24 mouse cellular contexts compared by ENCODE assay signal in genomic region chr1:127586156-127586555, GRCm38 (mm10).
DNase-seq lines count a peak whose midpoint lies in the region; ATAC-seq and TF ChIP-seq lines count a peak whose summit lies in the region.
"Had no signal": no experiment of that assay in that cellular context is flagged by ENCODE, and none has a peak within 500 bp of the region (broad histone marks: within the 10 kb centered on the region; RNA-seq: fewer than 3 reads in every experiment).

No protein-coding gene starts in this region.

- no peak for TF ChIP-seq POLR2A in lung, adult 2 months (IDR thresholded peaks at IDR 0.05; ENCODE audit: borderline replicate concordance, extremely low read depth, low read depth, low read length)

- 56% methylated on average over 1 of the region's 1 CpGs for WGBS in lung, postnatal 0 days
- 58% methylated on average over 1 of the region's 1 CpGs for WGBS in lung, adult 2 months

- H3K27me3 ChIP-seq in lung, postnatal 0 days (replicated peaks; ENCODE audit: insufficient read depth, low read length) = no peaks in the 10 kb centered on the region
- H3K27me3 ChIP-seq: CH12.LX; embryonic facial prominence, embryonic 12.5 days; forebrain, embryonic 13.5 days; forebrain, embryonic 15.5 days had no signal

- peak; percentile 74; the same call in 1 of the 2 replicates for TF ChIP-seq EP300 in lung, postnatal 0 days (IDR thresholded peaks at IDR 0.05)

- H3K36me3 ChIP-seq in lung, postnatal 0 days (ENCODE audit: insufficient read depth, low read length) = no peaks in the 10 kb centered on the region
- H3K36me3 ChIP-seq: embryonic facial prominence, embryonic 10.5 days; embryonic facial prominence, embryonic 12.5 days; forebrain, embryonic 15.5 days; G1E had no signal

- H3K4me2 ChIP-seq in lung, postnatal 0 days (replicated peaks; ENCODE audit: low read depth, low read length) = no peak overlapping the region
- H3K4me2 ChIP-seq: embryonic facial prominence, embryonic 12.5 days; forebrain, embryonic 13.5 days; forebrain, embryonic 15.5 days had no signal

- H3K9ac ChIP-seq in lung, postnatal 0 days (replicated peaks; ENCODE audit: low read depth) = no peak overlapping the region
- H3K9ac ChIP-seq: embryonic facial prominence, embryonic 12.5 days; forebrain, embryonic 13.5 days; forebrain, embryonic 15.5 days had no signal

- no peak overlapping the region for H3K4me3 ChIP-seq in lung, postnatal 0 days (ENCODE audit: low read depth, low read length)
- H3K4me3 ChIP-seq in lung, adult 2 months (replicated peaks; ENCODE audit: extremely low read depth, low read depth, low read length) = no peak overlapping the region
- H3K4me3 ChIP-seq: embryonic facial prominence, embryonic 10.5 days; embryonic facial prominence, embryonic 12.5 days; forebrain, embryonic 13.5 days; forebrain, embryonic 15.5 days had no signal

- H3K9me3 ChIP-seq in lung, postnatal 0 days (ENCODE audit: low read length) = no peaks in the 10 kb centered on the region
- H3K9me3 ChIP-seq: embryonic facial prominence, embryonic 10.5 days; embryonic facial prominence, embryonic 12.5 days; forebrain, embryonic 13.5 days; forebrain, embryonic 15.5 days had no signal

- no peaks in the 10 kb centered on the region for H3K4me1 ChIP-seq in lung, postnatal 0 days (ENCODE audit: insufficient read depth, low read depth, low read length)
- H3K4me1 ChIP-seq in lung, adult 2 months (ENCODE audit: control insufficient read depth, insufficient read depth, low read length) = peaks cover 5% of the 10 kb centered on the region
- H3K4me1 ChIP-seq: embryonic facial prominence, embryonic 10.5 days; embryonic facial prominence, embryonic 12.5 days; forebrain, embryonic 13.5 days; forebrain, embryonic 15.5 days had no signal

- ATAC-seq in lung, postnatal 0 days = peak; percentile 84
- ATAC-seq: activated CD4-positive, CD25-positive, alpha-beta regulatory T cell, adult 4 months; CD4-positive, CD25-positive, alpha-beta regulatory T cell, adult 4 months; forebrain, embryonic 13.5 days; forebrain, embryonic 15.5 days; Patski had no signal

- no peak overlapping the region for H3K27ac ChIP-seq in lung, postnatal 0 days (ENCODE audit: low read length)
- H3K27ac ChIP-seq: embryonic facial prominence, embryonic 10.5 days; embryonic facial prominence, embryonic 12.5 days; forebrain, embryonic 13.5 days; forebrain, embryonic 15.5 days had no signal

- no peak for TF ChIP-seq CTCF in lung, postnatal 0 days (IDR thresholded peaks at IDR 0.05)
- no peak for TF ChIP-seq CTCF in lung, adult 2 months (IDR thresholded peaks at IDR 0.05; ENCODE audit: insufficient read depth, low read length)

- peak; percentile 6 for DNase-seq in heart, adult 11 months
- no peak for DNase-seq in heart, postnatal 4 days
- peak; percentile 78 for DNase-seq in lung, postnatal 0 days (ENCODE audit: low spot score)
- no peak for DNase-seq in lung, adult 2 months
- DNase-seq in lung, postnatal 36 days = peak; percentile 62
- no peak for DNase-seq in lung, postnatal 4 days
- DNase-seq: adrenal gland, adult 8-10 months; adrenal gland, postnatal 14 days; adrenal gland, postnatal 36 days; B cell, adult 2 months; cerebellum, adult 11-12 months; cerebellum, adult 2 months; cerebellum, adult 9-10 months; cerebellum, postnatal 10 days; cerebellum, postnatal 25 days had no signal

Comparison
In these comparisons a context has a peak if more than half of its experiments do, and no peak if none do; other contexts are left out.
1. DNase-seq: peak in heart, adult 11 months (single experiment), lung, postnatal 0 days (single experiment) and lung, postnatal 36 days (single experiment); none in heart, postnatal 4 days (single experiment), lung, adult 2 months (single experiment) and lung, postnatal 4 days (0 of 2).